Mouse (Mus musculus): ENCODE data around the gene Rnf114.
A peak's percentile ranks its signal among the peaks of the same experiment; 100 is the strongest.

Rnf114 gene

GRCm38 (mm10) chr2:167491757-167492708 is at the start of gene Rnf114:
Rnf114 (plus strand) TSS chr2:167492645.
- DNase-seq (ENCODE audit: low spot score) = no peak

- DNase-seq (ENCODE audit: low spot score) = no peak
These were observed 48.8 kb upstream of the Rnf114 start for GRCm38 (mm10) chr2:167443411-167444193.

- DNase-seq (ENCODE audit: low spot score) = no peak
These were observed 46.3 kb upstream of the Rnf114 start for GRCm38 (mm10) chr2:167445911-167446780.

DNA sequence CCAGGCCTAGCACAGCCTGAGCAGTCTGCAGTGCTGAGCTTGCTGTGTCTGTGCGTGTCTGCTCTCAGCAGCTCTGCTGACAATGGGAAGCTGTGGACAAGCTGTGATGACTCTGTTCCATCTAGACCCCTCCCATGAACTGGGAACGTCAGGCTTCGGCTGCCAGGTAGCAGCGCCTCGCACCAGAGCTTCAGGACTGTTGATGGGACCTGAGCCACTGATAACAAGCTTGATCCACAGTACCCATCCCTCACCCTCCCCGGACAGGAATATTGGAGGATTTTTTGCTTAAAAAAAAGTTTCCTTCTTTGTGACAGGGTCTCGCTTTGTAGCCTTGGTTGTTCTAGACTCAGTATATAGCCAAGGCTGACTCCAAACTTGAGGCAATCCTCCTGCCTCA is 45.2 kb upstream of the Rnf114 start:
- DNase-seq (ENCODE audit: low spot score) = no peak

- DNase-seq (ENCODE audit: low spot score) = no peak
These were observed 44.8 kb upstream of the Rnf114 start for GRCm38 (mm10) chr2:167447629-167448028.

- no peak for DNase-seq (ENCODE audit: low spot score)
These were observed 42.8 kb upstream of the Rnf114 start for GRCm38 (mm10) chr2:167449331-167450275.

DNA sequence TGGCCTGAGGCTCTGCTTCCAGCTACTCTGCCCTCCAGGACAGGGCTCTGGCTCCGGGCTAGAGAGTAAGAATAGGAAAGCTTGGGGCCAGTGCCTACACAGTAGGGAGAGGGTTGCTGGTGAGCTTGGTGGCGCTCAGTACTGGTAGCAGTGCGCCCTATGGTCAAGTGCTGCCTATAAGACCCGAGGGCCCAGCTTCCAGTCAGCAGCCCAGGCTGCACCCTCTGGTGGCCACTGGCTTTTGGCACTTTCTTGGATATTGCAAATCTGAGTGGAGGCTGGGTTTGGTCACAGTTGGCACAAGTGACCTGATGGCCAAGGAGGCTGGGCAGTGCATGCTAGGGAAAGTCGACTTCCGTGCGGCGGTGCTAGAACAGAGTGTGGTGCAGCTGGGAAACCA is 41.8 kb upstream of the Rnf114 start:
- no peak for DNase-seq (ENCODE audit: low spot score)

GRCm38 (mm10) chr2:167453814-167454213 is 38.6 kb upstream of the Rnf114 start:
- DNase-seq (ENCODE audit: low spot score) = no peak

DNA sequence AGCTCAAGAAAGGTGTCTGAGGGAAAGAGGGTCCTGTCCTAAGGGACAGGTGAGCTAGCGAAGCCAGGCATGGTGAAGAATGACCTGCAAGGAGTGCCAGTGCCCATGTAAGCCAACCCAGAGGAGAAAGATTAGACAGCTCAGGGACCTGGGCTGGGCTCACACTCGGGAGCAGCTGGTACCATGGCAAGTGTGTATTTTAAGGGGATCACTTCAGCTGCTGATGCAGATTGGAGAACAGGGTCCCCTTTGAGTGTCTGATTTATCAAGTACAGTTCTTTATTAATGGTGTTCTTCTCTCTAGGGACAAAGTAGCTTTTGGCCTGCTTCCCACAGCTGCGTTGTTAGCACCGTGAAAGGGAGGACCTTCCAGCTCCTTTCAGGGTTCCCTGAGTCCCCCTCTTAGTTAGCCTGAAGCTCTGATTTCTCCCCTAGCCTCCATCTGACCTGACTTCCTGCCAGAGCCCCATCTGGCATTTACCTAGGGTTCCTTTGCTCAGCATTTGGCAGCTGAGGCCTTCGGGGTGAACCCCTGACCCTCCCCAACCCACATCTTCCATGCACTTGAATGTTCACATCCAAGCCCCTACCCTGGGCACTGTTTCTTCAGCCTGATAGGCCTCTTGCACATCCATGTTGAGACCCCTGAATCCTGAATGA is 36.0 kb upstream of the Rnf114 start:
- no peak for DNase-seq (ENCODE audit: low spot score)

GRCm38 (mm10) chr2:167457213-167457612 is 35.2 kb upstream of the Rnf114 start:
- DNase-seq (ENCODE audit: low spot score) = no peak

GRCm38 (mm10) chr2:167458548-167458947 is 33.9 kb upstream of the Rnf114 start:
- no peak for DNase-seq (ENCODE audit: low spot score)

DNA sequence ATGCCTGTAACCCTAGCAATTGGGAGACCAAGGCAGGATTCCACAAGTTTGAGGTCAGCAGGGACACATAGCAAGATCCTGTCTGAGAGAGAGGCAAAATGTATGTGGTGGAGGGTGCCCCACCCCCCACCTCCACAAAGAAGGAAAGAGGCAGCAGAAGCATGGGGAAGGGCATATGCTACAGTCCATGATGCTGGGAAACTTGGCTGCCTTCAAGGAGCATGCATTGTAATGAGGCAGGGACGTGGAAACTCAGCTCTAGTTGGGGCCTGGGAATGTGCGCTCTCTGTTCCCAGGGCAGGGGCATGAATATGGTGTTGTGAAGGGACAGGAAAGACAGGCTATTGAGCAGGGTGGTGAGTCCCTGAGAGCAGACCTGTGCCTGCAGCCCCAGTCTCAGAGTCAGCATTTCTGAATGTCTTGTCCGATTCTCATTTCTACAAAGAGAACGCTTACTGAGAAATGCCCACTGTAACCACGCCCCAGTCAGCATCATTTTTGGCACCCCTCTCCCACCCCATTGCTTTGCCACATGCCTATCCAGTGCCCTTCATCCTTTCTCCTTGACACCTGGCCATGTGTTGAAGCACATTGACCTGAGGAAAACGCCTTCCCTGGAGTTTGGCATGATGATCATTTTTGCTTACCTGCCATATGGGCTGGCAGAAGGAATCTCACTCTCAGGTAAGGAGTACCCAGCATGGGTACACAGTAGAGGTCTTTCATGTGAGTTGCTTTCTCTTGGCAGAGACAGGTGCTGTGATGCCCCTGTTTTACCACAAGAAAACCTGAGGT is 33.2 kb upstream of the Rnf114 start:
- DNase-seq (ENCODE audit: low spot score) = no peak

- DNase-seq (ENCODE audit: low spot score) = peak; percentile 53
These were observed 29.5 kb upstream of the Rnf114 start for GRCm38 (mm10) chr2:167462954-167463353.

DNA sequence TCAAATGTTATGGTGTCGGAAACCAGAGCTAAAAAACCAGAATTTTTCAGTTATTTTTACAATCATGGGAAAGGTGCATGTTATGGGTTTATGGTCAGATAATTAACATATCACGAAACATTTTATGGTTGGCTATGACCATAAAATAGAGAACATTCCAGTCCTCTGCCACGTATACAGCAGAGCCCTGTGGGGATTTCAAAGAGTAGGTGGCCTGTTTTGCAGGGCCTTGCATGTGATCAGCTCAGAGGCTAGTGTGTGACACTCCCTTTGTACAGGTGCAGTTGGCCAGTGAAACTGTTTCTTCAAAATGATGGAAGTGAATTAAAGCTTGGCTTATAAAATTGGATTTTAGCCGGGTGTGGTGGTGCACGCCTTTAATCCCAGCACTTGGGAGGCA is 28.6 kb upstream of the Rnf114 start:
- DNase-seq (ENCODE audit: low spot score) = no peak

DNA sequence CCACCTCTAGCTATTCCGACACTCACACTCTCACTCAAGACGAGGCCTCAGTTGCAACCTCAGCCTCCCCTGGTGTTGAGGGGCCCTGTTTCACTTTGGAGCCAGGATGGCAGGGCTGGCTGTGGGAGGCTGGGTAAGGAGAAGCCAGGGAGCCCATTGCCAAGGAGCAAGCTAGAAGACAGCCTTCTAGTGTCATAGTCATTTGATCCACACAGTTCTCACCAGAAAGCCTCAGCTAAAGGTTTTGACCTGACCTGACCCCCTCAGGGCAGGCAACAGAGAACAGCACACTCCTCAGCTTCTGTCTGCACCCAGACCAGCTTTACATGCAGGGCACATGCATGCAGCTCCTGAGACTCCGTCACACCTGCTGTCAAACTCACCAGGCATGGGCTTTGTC is 26.5 kb upstream of the Rnf114 start:
- DNase-seq (ENCODE audit: low spot score) = no peak

DNA sequence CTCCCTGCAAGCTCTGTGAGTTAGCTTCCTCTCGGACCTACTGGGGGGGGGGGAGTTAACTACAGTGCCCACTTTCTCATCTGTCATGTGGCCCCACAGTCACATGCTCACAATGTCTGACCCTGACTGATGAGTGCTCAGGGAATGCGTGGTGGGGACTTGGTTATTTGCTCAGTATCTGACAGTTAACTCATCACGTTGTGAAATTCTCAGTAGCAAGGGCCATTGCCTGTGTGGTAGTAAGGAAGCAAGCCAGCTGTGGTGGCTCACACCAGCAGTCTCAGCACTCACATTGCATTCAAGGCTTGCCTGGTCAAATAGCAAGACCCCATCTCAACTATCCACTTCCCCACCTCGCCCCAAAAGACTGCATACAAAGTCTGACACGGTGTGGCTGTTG is 25.2 kb upstream of the Rnf114 start:
- DNase-seq (ENCODE audit: low spot score) = no peak

- no peak for DNase-seq (ENCODE audit: low spot score)
These were observed 24.0 kb upstream of the Rnf114 start for GRCm38 (mm10) chr2:167468444-167468843.

DNA sequence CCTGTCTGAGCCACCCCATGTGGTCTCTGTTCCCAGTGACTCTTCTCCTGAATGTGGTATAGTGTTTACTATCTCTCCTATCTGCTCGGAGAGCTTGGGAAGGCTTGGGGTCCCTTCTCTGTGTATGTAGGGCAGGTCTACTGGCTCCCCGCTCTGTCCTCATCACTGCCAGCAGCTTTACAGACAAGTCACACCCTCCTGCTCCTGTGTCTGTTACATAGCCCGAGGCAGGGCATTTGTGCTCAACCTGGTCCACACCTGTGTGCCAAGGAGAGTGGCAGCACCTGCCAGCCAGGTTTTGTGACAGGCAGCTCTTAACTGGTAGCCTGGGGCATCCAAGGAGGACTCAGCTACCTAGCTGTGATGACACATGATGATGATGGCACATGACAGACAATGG is 21.8 kb upstream of the Rnf114 start:
- no peak for DNase-seq (ENCODE audit: low spot score)

GRCm38 (mm10) chr2:167471585-167471984 is 20.9 kb upstream of the Rnf114 start:
- DNase-seq (ENCODE audit: low spot score) = no peak

GRCm38 (mm10) chr2:167474218-167474617 is 18.2 kb upstream of the Rnf114 start:
- DNase-seq (ENCODE audit: low spot score) = no peak

Measured in ovary, postnatal 14 days (tissue).